Mouse (Mus musculus): ENCODE data around the gene Pcsk4. TPM values are rescaled to one million over a fixed set of nuclear protein-coding genes. Genes with fewer than 3 reads are reported as not detected.

Pcsk4 gene
- total RNA-seq, 2 experiments from 2014 or later: 3.2 to 4.4 TPM

- no peak for DNase-seq (ENCODE audit: low spot score in 2 of 2)
Measured at GRCm38 (mm10) chr10:80278390-80278789, 50.9 kb downstream of the Pcsk4 start.

- DNase-seq (ENCODE audit: low spot score in 2 of 2): no peak
Measured at GRCm38 (mm10) chr10:80276238-80276637, 53.1 kb downstream of the Pcsk4 start.

GRCm38 (mm10) chr10:80273847-80274246 is 55.5 kb downstream of the Pcsk4 start:
- no peak for DNase-seq (ENCODE audit: low spot score in 2 of 2)

- no peak for DNase-seq (ENCODE audit: low spot score in 2 of 2)
Measured at GRCm38 (mm10) chr10:80271870-80272585, 57.3 kb downstream of the Pcsk4 start.

Small RNAs within 50 kb of the gene (microRNA-seq; reads per million reads assigned to microRNA genes)
- gene Mir6911: 1.4 to 3.1 reads per million in 2 experiments

Other genes with a start within 250 kb of the Pcsk4 start
- 10 to 100 TPM; 19.8 to 21.3 TPM for gene Sbno2, start 223.9 kb downstream of the Pcsk4 start, total RNA-seq (2021)
- gene Stk11, start 213.7 kb downstream of the Pcsk4 start, total RNA-seq (2021): 10 to 100 TPM; 89.2 to 90.7 TPM
- gene Atp5d, start 190.9 kb downstream of the Pcsk4 start, total RNA-seq (2021): 100 to 1,000 TPM; 397 to 417 TPM
- 100 to 1,000 TPM; 401 to 436 TPM for gene Cbarp, start 188.7 kb downstream of the Pcsk4 start, total RNA-seq (2021)
- gene Midn, start 181.2 kb downstream of the Pcsk4 start, total RNA-seq (2021): 10 to 100 TPM; 90.9 to 100.0 TPM
- gene Cirbp, start 163.5 kb downstream of the Pcsk4 start, total RNA-seq (2021): 100 to 1,000 TPM in 1 of 2 experiments, 10 to 100 TPM in 1; 93.5 to 126 TPM
- 1 to 10 TPM; 5.1 to 5.2 TPM for gene 1600002K03Rik, start 156.6 kb downstream of the Pcsk4 start, total RNA-seq (2021)
- 10 to 100 TPM; 14.8 TPM for gene Efna2, start 150.0 kb downstream of the Pcsk4 start, total RNA-seq (2021)
- gene Mum1, start 103.1 kb downstream of the Pcsk4 start, total RNA-seq (2021): 10 to 100 TPM; 34.4 to 43.7 TPM
- 100 to 1,000 TPM; 169 to 175 TPM for gene Ndufs7, start 80.4 kb downstream of the Pcsk4 start, total RNA-seq (2021)
- gene Gamt, start 68.5 kb downstream of the Pcsk4 start, total RNA-seq (2021): 10 to 100 TPM; 39.9 to 43.7 TPM
- 10 to 100 TPM; 83.0 to 93.6 TPM for gene Dazap1, start 68.0 kb downstream of the Pcsk4 start, total RNA-seq (2021)
- gene Rps15, start 37.0 kb downstream of the Pcsk4 start, total RNA-seq (2021): 100 to 1,000 TPM; 727 to 762 TPM
- 100 to 1,000 TPM; 131 to 133 TPM for gene Apc2, start 33.5 kb downstream of the Pcsk4 start, total RNA-seq (2021)
- gene 2310011J03Rik, start 9.0 kb downstream of the Pcsk4 start, total RNA-seq (2021): 10 to 100 TPM; 20.4 to 23.1 TPM
- 10 to 100 TPM; 10.1 to 10.6 TPM for gene Reep6, start 455 bp upstream of the Pcsk4 start, total RNA-seq (2021)
- 1 to 10 TPM; 2.0 to 2.8 TPM for gene Adamtsl5, start 18.9 kb upstream of the Pcsk4 start, total RNA-seq (2021)
- 1 to 10 TPM; 3.2 to 3.4 TPM for gene Plk5, start 27.0 kb upstream of the Pcsk4 start, total RNA-seq (2021)
- gene Mex3d, start 58.2 kb upstream of the Pcsk4 start, total RNA-seq (2021): 10 to 100 TPM; 20.3 to 24.2 TPM
- gene Mbd3, start 70.1 kb upstream of the Pcsk4 start, total RNA-seq (2021): 100 to 1,000 TPM; 121 to 131 TPM
- 100 to 1,000 TPM; 620 to 655 TPM for gene Uqcr11, start 77.3 kb upstream of the Pcsk4 start, total RNA-seq (2021)
- 10 to 100 TPM; 33.3 to 35.0 TPM for gene Tcf3, start 104.1 kb upstream of the Pcsk4 start, total RNA-seq (2021)
- not detected for gene Onecut3, start 165.3 kb upstream of the Pcsk4 start, total RNA-seq (2021)
- gene Atp8b3, start 209.6 kb upstream of the Pcsk4 start, total RNA-seq (2021): under 1 TPM; 0.21 TPM
- gene Rexo1, start 232.1 kb upstream of the Pcsk4 start, total RNA-seq (2021): 10 to 100 TPM; 47.0 to 50.5 TPM
- gene Klf16, start 247.8 kb upstream of the Pcsk4 start, total RNA-seq (2021): 10 to 100 TPM; 40.1 to 44.3 TPM

Measured in layer of hippocampus, postnatal 14 days (tissue).